Mouse (Mus musculus) megakaryocyte, adult 5-6 weeks (primary cell): ENCODE measurements around the gene Hrasls5. TPM values are rescaled to one million over a fixed set of nuclear protein-coding genes. Genes with fewer than 3 reads are reported as not detected.

Source experiments
- ATAC-seq: 2 replicates; pipeline ENCODE4 v1.8.0; 2016; ENCODE audit warnings: mild to moderate bottlenecking, inconsistent platforms; ENCODE audit not compliant: poor library complexity, severe bottlenecking
- total RNA-seq, 2 experiments: library from RNA; stranded (forward) in 1 of 2; stranded (reverse) in 1 of 2; fragments of 153-499, 151-499 nt in 1 of 2; fragments of 221-1000, 200-1000 nt in 1 of 2; gene quantifications; 2 replicates each; pipeline versions ENCODE4 v1.2.3 to v1.2.4; 2015 to 2017

The Hrasls5 gene
- not detected in 2 replicates for total RNA-seq (2015)
- not detected in 2 replicates for total RNA-seq (2017)

- ATAC-seq = no peak
Measured at GRCm38 (mm10) chr19:7611942-7612757, at the start of gene Hrasls5. TSS of gene Hrasls5 (plus strand) at chr19:7612541.

GRCm38 (mm10) chr19:7562601-7563129 is 49.7 kb upstream of the Hrasls5 start:
- no peak for ATAC-seq

- no peak for ATAC-seq
Measured at GRCm38 (mm10) chr19:7563676-7564075, 48.7 kb upstream of the Hrasls5 start.

GRCm38 (mm10) chr19:7564457-7564856 is 47.9 kb upstream of the Hrasls5 start:
- ATAC-seq = no peak

- no peak for ATAC-seq
Measured at GRCm38 (mm10) chr19:7566826-7567225, 45.5 kb upstream of the Hrasls5 start.

GRCm38 (mm10) chr19:7568364-7568763 is 44.0 kb upstream of the Hrasls5 start:
- no peak for ATAC-seq

- ATAC-seq = no peak
Measured at GRCm38 (mm10) chr19:7569650-7570049, 42.7 kb upstream of the Hrasls5 start.

- no peak for ATAC-seq
Measured at GRCm38 (mm10) chr19:7576180-7576579, 36.2 kb upstream of the Hrasls5 start.

- ATAC-seq = no peak
Measured at GRCm38 (mm10) chr19:7577710-7578109, 34.6 kb upstream of the Hrasls5 start.

- peak; percentile 73 for ATAC-seq
Measured at GRCm38 (mm10) chr19:7581042-7581441, 31.3 kb upstream of the Hrasls5 start.

- ATAC-seq = peak; percentile 87
Measured at GRCm38 (mm10) chr19:7583101-7583500, 29.2 kb upstream of the Hrasls5 start.

GRCm38 (mm10) chr19:7583599-7583998 is 28.7 kb upstream of the Hrasls5 start:
- ATAC-seq = no peak

- ATAC-seq = no peak
Measured at GRCm38 (mm10) chr19:7585279-7585678, 27.1 kb upstream of the Hrasls5 start.

- no peak for ATAC-seq
Measured at GRCm38 (mm10) chr19:7585764-7586163, 26.6 kb upstream of the Hrasls5 start.

- no peak for ATAC-seq
Measured at GRCm38 (mm10) chr19:7590795-7591194, 21.5 kb upstream of the Hrasls5 start.

- no peak for ATAC-seq
Measured at GRCm38 (mm10) chr19:7592018-7592417, 20.3 kb upstream of the Hrasls5 start.

GRCm38 (mm10) chr19:7595534-7595933 is 16.8 kb upstream of the Hrasls5 start:
- no peak for ATAC-seq

- no peak for ATAC-seq
Measured at GRCm38 (mm10) chr19:7598481-7598880, 13.9 kb upstream of the Hrasls5 start.

- no peak for ATAC-seq
Measured at GRCm38 (mm10) chr19:7601551-7601950, 10.8 kb upstream of the Hrasls5 start.

GRCm38 (mm10) chr19:7604107-7604506 is 8.2 kb upstream of the Hrasls5 start:
- no peak for ATAC-seq

GRCm38 (mm10) chr19:7605013-7605412 is 7.3 kb upstream of the Hrasls5 start:
- ATAC-seq = no peak
